Mouse (Mus musculus): ENCODE data around the gene Ankrd13c.
"Not testable (repeated sequence)": the region's sequence is repeated elsewhere in the genome, so short reads cannot be mapped to it uniquely, and the experiment has no call there.

Ankrd13c gene

DNA sequence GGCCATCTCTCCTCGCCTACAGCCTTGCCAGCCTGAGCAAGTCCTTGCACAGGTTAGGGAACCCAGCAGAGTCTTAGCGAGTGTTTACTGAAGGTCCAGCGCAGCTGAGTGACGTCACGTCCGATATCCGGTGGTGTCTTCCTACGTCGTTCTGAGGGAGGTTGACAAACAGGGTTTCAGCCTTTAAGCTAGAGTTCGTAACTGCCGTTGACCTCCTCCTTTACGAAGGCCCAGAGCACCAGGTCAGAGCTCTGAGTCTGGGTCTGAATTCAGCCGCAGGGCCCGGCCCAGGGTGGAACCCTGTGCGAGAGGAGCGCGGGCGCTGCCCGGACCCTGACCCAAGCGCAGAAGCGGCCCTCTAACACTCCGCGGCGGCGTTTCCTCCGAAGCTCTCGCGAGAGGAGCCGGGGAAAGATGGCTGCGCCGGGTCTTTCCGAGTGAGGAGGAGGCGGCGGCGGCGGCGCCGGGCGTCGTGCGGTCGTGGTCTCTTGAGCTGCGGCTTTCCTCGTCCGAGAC is at the start of gene Ankrd13c:
TSS of gene Ankrd13c (plus strand) at position 397 of the 516 bp plus-strand sequence.
- DNase-seq (ENCODE audit: low spot score in 2 of 2), result peak; percentile 74 to 90

DNA sequence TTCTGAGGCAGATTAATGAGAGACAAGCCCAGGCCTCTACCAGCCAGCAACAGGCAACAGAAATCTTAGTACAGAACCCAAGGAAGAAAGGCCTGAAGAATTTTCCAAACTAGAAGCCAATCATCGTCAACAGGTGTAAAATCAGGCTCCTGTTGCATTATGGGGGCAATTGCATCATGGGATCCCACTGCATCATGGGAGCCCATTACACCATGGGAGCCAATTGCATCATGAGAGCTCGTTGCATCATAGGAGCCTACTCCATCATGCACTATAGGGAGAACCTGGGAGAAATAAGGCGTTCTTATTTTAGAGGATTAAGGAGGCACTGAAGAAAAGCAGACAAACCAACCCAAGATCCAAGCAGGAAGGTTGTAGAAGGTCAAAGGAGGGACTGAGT is 49.4 kb upstream of the Ankrd13c start:
- DNase-seq (ENCODE audit: low spot score in 2 of 2), result no peak

DNA sequence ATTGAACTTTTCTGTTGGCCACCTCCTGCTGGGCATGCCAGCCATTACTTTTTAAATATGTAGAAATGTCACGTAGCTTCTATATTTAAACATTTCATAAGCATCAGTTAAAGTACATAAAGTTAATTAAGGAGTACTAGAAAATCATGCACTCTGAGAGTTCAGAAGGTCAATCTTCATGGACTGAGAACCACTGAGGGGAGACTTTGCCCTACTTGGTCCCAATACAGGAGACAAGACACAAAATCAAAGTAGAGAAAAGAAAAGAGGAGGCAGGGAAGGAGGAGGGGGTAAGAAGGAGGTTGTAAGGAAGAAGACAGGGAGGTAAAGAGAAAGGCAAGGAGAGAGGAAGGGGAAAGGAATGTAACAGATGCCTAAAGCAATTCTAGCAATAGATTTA is 47.1 kb upstream of the Ankrd13c start:
- no peak for DNase-seq (ENCODE audit: low spot score in 2 of 2)

DNA sequence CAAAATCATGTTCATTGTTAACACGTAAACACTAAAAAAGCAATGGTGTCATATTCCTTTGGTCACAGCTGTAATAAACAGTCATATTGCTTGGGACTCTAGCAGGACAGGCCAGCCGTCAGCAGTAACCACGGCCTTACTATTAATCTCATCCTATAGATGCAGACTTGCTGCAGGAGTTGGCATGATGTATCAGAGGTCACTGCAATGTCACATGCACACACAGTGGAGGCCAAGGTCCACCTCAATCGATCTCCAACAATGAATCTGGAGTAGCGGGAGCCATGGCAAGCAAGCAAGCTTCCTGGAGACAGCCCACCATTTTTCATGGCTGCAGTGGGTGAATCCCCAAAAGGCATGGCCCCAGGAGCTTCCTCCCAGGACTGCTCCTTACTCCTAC is 45.3 kb upstream of the Ankrd13c start:
- no peak for DNase-seq (ENCODE audit: low spot score in 2 of 2)

DNA sequence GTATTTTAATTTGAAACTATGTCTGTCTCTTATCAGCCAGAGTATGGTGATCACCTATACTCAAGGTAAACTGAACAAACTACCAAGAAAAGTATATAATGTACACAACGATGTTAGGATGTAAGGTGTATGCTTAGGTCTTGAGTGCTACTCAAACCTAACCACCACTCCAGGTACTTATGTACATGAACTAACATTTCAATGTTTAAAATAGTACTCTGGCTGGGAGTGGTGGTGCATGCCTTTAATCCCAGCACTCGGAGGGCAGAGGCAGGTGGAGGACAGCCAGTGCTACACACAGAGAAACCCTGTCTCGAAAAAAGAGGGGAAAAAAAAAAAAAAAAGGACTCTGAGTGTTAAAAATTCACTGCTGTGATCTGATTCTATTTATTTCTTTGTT is 38.9 kb upstream of the Ankrd13c start:
- DNase-seq (ENCODE audit: low spot score in 2 of 2), result no peak

DNA sequence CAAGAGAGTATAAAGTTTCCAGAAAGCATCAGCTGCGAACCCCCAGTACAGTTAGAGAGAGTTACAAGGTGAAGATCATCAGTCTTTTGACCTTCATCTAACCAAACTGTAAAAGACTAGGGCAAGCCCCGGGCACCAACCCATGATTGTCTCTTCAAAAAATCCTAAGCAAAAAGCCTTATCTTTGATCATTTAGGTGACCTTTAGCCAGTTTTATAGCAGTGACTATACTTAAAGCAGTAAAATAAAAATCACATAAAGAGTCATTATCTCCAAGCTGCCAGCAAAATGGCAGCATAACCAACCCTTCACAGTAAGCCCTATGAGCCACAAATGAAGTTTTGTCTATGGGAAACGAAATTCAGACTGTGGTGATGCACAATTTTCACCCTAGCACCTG is 36.8 kb upstream of the Ankrd13c start:
- no peak for DNase-seq (ENCODE audit: low spot score in 2 of 2)

DNA sequence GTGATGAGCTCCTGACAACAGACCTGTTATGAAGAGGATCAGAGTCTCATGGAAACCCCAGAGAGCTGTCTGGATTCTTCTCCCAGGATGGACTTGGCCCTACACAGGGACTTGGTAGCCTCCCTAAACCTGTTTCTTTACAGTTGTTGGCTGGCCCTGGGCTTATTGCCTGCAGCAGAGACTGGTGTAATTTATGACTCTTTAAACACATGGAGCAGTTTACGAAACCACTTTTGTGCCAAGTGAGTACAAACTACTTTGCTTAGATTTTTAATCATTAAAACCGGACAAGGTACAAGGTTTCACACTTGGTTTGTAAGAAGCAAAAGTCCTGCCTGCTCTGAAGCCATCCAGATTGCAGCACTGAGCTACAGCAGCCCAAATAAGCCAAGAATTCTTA is 34.9 kb upstream of the Ankrd13c start:
- DNase-seq (ENCODE audit: low spot score in 2 of 2), result no peak

DNA sequence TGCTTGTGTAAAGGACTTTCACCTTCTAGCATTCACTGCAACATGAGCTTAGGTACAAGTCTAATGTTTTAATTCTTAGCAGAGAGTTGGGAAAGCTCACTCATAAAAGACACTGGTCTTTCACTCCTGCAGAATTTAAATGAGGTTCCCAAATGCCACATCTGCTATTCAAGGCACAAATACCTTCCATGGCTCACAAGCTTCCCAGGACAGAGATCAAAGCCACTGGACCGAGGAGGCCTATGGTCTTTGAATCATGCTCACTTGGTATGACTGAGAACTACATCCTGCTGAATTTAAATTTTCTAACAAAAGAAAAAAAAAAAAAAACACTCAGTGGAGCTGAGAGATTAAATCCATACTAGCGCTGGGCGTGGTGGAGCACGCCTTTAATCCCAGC is 30.7 kb upstream of the Ankrd13c start:
- DNase-seq (ENCODE audit: low spot score in 2 of 2), result no peak

DNA sequence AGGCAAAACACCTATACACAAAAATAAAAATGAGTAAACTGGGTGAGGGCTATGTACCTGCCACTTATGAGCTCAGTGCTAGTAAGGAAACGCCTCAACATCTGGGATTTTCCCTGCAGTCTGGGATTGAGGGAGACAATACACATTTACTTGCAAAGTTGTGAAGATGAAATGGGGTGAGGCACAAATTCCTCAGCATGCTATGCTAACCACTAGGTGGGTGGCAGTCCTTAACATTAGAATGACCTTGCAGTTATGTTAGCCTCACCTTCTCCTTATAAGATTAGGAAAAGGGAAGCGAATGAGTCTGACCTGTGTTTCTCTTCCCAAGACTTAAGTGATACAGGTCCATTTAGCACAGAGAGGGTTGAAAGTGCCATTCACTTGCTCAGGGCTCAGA is 25.7 kb upstream of the Ankrd13c start:
- DNase-seq (ENCODE audit: low spot score in 2 of 2), result no peak

DNA sequence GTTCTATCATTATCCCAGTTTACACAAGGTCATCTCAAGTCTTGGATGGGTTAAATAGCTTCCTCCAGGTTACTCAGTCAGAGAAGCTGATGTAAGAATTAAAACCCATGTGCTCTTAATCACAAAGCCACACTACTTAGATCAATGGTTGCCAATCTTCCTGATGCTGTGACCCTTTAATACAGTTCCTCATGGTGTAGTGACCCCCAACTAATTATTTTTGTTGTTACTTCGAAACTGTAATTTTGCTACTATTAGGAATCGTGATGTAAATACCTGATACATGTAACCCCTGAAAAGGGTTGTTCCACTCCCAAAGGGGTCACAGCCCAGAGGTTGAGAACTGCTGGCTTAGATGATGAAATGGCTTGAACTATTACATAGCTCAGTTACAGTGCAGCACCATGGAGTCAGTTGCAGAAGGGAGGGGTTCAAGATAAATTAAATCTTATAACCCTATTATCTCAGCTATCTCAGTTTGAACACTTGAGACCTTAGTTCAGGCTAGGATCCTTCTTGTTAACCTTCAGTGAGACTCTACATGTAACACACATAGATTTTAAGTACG is 23.7 kb upstream of the Ankrd13c start:
- no peak for DNase-seq (ENCODE audit: low spot score in 2 of 2)

DNA sequence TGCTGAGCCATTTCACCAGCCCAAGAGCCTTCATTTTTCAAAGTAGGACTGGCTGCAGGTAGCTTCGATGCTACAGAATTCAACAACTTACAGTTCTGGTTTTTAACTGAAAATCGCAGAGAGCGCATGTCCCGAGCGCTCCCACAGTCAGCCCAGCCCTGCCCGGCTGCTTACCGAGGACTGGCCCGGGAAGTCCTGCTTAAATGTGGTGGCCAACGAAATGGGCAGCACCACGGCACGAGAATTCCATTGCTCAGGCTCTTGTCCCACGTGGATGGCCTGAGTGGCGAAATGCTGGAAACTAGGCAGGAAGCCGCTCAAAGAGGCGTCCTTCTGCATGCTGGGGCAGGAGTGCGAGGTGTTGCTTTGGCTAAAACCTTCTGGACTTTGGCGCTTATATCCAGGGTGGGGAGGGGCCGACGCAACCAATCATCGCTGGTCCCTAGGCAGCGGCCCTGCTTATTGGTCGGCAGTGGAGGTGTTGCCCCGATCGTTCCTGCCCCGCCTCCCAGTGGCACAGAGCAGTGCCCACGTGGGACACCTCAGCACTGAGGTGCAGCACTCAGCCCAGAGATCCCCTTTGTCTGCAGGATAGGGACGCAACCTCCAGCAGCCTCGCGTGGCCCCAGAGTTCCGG is 22.2 kb upstream of the Ankrd13c start, which contains the start of gene Cth:
TSS of gene Cth (minus strand) at position 386 of the 637 bp plus-strand sequence.
- DNase-seq (ENCODE audit: low spot score in 2 of 2), result peak; percentile 64 to 79

DNA sequence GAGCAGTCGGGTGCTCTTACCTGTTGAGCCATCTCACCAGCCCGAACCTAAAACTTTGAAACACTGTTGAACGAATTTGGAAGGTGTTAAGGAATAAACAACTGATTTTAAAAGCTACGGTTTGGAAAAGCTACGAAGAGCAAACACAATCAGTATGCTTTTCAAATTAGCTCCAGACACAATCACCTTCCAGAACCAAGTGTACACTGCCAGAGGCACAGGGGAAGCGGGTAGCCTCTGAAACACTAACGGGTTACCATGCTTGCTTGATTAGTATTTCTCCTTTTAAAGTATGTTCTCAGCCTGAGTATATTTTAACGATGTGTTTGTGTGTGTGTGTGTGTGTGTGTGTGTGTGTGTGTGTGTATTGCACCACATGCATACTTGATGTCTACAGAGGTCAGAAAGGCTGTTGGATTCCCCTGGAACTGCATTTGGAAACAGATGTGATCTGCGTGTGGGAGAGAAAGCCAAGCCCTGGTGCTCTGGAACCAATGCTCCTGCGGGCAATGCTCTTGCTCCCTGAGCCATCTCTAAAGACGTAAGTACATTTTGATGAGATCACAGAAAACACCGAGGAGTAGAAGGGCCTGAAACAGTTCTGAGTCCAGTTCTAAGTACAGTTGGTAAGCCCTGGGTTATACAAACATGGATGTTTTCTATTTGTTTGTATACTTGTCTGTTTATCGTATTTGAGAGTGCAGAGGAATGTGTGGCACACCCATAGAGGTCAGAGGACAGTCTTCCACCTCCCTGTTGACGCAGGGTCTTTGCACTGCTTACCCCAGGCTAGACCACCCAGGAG is 21.1 kb upstream of the Ankrd13c start:
- DNase-seq (ENCODE audit: low spot score in 2 of 2), result no peak

DNA sequence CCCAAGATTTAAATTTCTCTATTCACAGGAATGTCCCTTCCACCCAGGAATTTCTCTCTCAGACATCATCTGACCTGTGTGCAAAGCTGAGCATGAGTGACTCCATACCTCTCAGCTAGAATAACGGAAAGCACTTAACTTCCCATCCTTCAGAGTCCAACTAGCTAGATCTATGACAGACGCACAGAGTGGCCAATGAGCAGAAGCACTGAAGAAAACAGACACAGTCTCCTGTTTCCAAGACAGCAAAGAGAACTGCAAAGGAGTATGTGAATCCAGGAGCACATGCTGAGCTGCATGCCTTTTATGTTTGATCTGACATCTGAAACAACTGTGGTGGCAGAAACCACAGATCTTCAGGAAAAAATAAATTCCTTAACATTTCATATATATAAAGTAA is 20.3 kb upstream of the Ankrd13c start:
- no peak for DNase-seq (ENCODE audit: low spot score in 2 of 2)

DNA sequence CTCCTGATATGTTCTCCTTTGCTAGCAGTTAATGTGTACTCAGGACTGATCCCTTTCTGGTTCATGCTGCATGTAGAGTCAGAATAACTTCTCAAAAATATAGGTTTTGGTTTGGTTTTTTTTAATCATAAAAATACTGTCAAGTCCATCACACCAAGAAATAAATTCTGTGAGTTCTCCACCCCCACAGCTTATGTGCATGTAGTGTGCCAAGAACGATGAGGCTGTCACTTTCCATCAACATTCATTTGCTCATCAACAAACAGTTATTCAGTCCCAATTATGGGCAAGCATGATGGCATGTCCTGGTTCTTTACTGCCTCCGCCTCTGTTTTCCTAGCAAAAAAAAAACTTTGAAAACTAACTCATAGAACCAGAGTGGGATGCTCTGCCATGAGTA is 18.3 kb upstream of the Ankrd13c start:
- DNase-seq (ENCODE audit: low spot score in 2 of 2), result no peak

DNA sequence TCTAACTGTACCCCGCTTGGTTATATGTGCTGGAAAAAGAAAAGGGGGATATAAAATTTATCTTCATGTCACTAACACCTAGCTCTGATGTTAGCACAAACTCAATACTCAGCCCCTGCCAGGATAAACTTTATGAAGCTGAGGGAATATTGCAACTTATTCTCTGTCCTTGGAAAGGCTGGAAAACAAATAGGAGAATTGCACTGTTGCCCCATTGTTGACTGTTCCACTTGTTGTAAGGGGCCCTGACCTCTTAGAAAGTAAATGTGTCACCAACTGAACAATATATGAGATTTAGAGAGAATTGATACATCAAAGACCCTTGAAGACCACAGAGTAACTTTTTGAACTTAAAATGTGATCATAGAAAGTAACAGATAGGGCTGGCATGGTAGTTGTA is 17.6 kb upstream of the Ankrd13c start:
- no peak for DNase-seq (ENCODE audit: low spot score in 2 of 2)

DNA sequence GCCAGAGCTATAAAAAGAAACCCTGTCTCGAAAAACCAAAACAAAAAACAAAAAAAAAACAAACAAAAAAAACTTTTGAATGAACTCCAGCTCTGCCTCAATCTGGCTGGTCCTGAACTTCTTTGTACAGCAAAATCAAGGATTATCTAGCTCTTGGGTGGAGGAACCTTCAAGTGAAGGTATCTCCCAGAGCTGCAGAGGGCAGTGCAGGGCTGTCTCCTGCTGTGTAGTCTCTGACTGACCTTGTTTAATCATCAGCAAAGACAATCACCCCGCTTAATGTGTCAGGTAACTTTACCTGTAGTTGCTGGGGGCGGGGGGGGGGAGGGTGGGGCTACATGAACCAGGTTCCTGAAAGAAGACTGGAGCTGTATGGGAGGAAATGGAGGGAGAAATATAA is 15.4 kb upstream of the Ankrd13c start:
- DNase-seq (ENCODE audit: low spot score in 2 of 2), result no peak

DNA sequence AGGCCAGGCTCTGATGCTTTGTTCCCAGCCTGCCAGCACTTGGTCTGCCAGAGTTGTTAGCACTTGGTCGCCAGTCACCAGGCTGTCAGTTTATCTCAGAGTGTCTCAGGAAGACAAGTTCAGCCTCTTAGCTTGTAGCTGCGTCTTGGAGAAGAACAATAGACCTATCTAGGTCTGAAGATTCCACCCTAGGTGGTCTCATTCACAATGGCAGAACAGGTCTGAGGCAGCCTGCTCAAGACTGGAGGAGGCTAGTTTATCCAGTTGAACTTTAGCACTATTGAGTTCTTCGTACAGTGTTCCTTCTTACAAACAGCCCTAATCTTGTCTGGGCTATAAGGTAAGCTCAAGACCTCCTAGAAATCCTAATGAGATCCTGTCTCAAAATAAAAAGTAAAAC is 15.0 kb upstream of the Ankrd13c start:
- no peak for DNase-seq (ENCODE audit: low spot score in 2 of 2)

DNA sequence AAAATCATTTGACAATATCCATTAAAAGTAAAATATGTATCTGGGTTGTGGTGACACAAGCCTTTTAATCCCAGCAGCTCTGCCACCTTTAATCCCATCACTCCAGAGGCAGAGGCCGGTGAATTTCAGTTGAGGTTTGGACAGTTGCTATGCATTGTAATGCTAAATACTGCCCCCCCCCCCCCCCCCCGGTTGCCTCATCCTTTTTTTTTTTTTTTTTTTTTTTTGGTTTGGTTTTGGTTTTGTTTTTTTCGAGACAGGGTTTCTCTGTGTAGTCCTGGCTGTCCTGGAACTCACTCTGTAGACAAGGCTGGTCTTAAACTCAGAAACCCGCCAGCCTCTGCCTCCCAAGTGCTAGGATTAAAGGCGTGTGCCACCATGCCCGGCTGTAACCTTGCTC is 13.8 kb upstream of the Ankrd13c start:
- DNase-seq (ENCODE audit: low spot score in 2 of 2), result not testable (repeated sequence)

DNA sequence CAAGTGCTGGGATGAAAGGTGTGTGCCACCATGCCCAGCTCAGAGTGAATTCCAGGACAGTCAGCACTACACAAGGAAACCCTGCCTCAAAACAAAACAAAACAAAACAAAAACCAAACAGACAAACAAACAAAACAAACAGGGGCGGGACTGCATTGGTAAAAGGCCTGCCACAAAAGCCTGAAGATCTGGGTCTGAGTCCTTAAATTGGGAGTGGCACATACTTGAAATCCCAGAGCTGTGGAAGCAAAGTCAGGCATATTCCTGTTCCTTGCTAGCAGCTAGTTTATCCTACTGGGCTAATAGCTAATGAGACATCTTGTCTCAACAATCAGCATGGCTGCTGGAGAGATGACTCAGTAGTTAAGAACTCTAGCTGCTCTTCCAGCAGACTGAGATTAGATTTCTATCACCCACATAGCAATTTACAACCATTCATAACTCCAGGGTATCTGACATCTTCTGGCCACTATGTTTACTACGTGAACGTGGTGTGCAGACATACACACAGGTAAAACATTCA is 12.7 kb upstream of the Ankrd13c start:
- DNase-seq (ENCODE audit: low spot score in 2 of 2), result no peak

DNA sequence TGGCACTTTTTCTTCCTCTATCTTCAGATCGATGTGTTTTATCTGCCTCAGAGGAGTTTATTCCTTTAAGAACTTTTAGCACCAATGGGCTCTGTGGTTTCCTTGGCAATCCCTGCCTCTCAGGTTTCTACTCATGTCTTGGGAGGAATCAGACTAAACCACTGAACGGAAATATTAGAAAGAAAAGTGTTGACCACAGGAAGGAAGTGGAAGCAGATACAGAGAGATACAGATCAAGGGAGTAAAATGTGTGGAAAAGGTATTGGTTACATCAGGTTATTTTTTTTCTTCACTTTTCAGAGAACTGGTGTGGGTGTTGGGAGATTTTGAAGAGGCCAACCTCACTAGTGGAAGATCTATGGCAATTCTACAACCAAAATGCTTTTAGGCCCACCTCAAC is 8.5 kb upstream of the Ankrd13c start:
- DNase-seq (ENCODE audit: low spot score in 2 of 2), result no peak

DNA sequence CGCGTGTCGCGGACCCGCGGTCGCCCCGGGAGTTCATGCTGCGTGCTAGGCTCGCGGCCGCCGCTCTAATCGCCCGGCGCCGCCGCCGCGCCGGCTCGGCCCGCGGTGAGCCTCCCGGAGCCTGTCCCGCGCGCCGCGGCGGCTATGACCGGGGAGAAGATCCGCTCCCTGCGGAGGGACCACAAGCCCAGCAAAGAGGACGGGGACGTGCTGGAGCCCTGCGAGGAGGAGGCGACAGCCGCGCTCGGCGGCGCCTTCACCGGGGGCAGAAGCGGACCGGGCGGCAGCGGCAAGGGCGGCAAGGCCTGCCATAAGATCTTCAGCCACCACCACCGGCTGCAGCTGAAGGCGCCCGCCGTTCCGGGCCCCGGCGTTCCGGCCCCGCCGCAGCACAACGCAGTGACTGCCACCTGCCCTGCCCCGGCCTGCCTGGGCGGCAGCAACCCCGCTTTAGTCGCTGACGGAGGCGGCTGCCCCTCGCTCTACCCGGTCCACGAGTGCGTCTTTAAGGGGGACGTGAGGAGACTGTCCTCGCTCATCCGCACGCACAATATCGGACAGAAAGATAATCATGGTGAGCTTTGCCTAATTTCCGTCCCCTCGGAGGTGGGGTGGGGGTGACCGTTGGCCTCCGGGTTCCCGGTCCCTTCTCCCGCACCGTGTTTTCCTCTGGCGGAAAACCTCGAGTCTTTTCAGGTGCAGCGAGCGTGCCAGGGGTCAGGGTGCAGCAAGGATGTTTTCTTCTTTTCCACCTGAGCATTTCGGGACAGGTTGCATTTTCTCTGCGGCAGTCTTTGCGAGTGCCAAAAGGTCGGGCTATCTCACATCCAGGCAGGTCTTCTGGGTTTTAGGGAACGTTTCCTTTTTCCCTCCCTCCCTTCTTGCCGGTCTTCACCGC is 593 bp downstream of the Ankrd13c start:
- peak in 1 of 2 experiments; percentile 4 for DNase-seq (ENCODE audit: low spot score in 2 of 2)

DNA sequence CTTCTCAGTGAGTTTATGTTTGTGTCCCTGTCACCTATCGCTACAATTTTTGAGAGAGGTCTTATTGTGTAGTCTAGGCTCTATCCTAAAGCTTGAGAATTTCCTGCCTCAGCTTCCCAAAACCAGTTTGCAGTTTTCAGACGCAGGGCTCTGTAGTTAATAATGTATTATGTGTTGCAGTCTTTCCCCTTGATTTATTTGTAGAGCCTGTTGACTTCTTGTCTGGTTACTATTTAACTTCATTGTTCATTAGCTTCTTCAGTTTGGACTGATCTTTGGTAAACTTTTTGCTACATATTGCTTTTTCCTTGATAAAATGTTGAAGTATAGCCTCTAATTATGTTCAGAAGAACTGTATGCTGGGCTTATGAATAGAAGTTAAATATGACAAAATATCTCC is 5.7 kb downstream of the Ankrd13c start:
- DNase-seq (ENCODE audit: low spot score in 2 of 2), result no peak

Data from cerebellum, postnatal 4 days (tissue).